Mouse (Mus musculus) olfactory bulb, adult 2 months (tissue): ENCODE measurements around the gene Ncl.

ENCODE experiments used
- CTCF ChIP-seq: fragments of 200-500 bp; IDR thresholded peaks from 2 replicates; pipeline ENCODE4 v1.5.1; 2012; ENCODE audit warnings: low read depth, mild to moderate bottlenecking, low read length, moderate library complexity; ENCODE audit not compliant: insufficient read depth
- POLR2A ChIP-seq: fragments of 200-500 bp; IDR thresholded peaks from 2 replicates; pipeline ENCODE4 v1.6.1; 2012; ENCODE audit warnings: mild to moderate bottlenecking, low read depth, low read length, moderate library complexity; ENCODE audit not compliant: insufficient read depth

GRCm38 (mm10) chr1:86350576-86350975, 8.6 kb downstream of the Ncl start:
- TF ChIP-seq POLR2A = no peak
- TF ChIP-seq CTCF = no peak
